Mouse (Mus musculus) right cerebral cortex, postnatal 10 days (tissue): ENCODE data around the gene Arl8a.
A peak's percentile ranks its signal among the peaks of the same experiment; 100 is the strongest.

ENCODE experiments used
- DNase-seq, 2 experiments: peaks; one replicate each; pipeline ENCODE4 v3.0.0; 2021; ENCODE audit warnings: low spot score in 2 of 2

The Arl8a gene

DNA sequence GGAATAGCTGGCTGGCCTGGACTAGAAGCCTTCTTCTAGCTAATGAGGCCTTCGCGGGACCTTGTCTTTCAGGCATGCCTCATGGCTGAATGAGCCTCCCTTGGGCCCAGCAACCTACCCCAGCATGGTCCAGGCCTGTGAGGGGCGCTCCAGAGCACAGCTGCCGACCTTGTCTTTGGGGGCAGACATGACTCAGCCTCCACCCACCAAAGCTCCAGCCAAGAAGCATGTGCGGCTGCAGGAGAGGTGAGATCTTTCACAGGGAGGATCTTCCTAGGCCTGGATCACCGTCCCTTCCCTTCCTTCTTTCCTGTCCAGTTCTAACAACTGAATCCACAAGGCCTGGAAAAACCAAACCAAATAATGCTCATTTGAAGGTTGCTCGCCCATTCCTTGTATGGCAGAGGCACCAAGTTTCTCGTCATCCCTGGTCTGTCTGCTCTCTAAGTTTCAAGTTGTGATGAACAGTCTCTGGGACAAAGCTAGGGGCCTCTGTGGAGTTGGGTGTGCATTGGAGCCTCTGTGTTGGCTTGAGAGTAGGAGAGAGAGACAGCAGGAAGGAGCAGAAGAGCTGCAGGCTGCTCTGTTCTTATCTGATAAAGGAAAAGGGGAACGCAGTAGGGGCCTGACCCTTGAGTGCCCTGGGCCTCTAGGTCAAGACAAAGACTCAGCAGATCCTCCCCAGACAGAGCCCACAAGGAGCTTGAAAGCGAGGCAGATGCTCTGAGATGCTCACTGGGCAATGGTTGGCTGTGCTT is 12.8 kb upstream of the Arl8a start:
- DNase-seq, result no peak

DNA sequence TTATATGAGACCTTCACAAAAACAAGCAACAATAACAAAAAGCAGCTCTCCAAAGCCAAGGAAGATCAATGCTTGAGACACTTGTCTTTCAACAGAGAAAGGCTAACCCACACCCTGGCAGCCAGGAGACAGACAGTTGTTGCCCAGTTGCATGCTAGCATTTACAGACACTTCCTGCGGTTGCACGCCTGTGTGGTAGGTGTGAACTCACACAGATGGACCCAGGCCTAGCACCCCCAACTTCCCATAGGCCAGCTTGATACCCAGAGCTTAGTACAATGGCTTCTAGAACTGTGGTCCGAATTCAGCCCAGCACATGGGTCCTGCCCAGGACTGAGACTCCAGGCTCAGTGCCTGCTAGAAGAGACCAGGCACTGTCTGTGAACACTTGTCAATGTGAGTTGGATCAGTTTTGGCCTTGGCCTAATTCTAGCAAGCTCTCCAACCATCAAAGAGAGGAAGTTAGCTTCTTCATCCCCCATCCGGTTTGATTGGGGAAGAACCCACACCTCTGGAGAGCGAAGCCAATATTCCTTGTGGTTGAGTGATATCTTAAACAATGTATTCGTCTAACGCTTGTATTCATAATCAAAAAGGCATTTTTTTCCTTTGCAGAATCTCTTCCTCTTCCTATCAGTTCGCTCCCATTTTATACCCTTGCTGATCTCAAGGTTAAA is 11.4 kb upstream of the Arl8a start:
- DNase-seq, result no peak

DNA sequence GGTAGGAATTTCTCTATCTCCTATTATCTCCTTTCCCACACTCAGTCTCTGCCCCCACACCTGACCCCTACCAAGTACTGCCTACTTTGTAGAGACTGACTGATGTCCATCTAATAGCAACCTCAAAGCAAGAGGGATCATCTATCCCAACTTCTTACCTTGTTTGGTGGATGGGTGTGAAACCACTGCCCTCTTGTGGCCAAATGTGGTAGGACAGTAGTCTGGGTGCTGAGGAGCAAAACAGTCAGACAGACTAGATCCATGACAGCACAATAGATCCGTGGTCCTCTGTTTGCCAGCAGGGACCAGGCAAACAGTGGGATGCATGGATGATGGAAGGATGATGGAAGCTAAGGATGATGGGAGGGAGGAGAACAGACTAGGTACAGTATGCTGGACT is 10.1 kb upstream of the Arl8a start:
- peak; percentile 71 to 79 for DNase-seq

DNA sequence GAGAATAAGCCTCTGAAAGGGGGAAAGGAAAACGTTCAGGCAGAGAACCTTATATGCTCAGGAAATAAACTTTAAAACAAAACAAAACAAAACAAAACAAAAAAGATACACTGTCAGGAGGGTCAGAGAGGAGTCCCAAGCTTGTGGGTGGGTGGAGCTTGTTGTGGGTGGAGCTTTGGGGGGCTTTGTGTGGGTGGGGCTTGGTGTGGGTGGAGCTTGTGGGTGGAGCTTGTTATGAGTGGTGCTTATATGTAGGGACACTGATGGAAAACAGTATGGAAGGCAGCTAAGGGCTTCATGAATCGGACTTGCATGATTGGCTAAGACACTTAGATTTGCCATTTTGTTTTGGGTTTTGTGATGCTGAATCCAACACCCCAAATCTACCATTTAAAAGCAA is 6.7 kb upstream of the Arl8a start:
- no peak for DNase-seq

DNA sequence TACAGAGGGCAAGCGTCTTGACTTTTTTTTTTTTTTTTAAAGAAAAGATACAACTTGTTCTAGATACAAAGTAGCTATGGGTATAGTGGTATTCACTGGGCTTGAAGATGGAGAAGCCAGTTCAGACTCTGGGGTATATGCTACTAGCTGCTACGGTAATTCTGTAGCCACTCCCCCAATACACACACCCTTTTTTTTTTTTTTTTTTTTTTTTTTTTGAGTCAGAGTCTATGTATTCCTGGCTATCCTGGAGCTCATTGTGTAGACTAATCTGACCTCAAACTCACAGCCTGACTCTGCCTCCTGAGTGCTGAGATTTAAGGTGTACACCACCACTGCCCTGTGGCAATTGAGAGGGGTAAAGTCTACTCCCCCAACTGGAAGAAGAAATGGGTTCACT is 4.2 kb upstream of the Arl8a start:
- DNase-seq, result no peak

DNA sequence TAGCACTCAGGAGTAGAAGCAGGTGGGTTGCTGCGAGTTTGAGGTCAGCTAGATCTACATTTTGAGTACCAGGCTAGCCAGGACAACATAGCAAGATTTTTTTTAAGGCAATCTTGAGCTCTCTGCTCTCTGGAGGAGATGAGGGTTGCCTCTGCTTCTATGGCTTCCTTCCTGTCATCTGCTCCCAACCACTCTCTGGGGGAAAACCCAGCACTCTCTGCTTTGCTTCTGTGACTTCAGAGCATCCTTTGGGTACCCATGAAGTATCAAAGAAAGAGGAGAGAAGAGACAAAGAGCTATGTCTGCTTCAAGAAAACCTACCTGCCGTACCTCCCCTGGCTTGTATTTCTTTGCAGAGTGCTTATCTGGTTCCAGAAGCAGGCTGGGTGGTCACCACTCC is 2.7 kb upstream of the Arl8a start:
- no peak for DNase-seq

DNA sequence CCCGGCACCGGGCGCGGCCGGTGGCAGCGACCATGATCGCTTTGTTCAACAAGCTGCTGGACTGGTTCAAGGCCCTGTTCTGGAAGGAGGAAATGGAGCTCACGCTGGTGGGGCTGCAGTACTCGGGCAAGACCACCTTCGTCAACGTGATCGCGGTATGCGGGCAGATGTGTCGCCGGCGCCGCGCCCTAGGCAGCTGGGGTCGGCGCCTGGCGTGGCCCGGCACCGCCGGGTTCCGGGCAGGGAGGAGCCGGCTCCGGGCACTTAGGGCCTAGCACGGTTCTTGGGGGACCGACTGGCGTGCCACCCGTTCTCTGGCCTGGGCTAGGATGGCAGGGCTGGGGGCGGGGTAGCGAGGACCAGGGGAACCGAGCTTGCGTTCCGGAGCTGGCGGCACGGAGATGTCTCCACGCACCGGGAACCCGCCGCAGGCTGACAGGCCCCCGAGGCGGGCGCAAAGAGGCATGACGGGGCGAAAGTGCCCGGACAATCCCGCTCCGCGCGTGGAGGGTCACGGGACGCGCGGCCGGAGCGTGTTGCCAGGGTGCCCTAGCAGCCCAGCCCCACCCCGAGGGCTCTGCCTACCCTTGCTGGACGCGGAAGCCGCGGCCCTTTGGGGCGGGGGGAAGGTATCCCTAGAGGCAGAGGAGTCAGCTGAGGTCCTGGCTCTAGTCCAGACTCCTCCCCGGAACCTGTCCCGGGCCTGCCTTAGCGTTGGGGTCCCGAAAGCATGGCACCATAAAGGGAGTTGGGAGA is 500 bp downstream of the Arl8a start:
- peak; percentile 89 to 92 for DNase-seq

DNA sequence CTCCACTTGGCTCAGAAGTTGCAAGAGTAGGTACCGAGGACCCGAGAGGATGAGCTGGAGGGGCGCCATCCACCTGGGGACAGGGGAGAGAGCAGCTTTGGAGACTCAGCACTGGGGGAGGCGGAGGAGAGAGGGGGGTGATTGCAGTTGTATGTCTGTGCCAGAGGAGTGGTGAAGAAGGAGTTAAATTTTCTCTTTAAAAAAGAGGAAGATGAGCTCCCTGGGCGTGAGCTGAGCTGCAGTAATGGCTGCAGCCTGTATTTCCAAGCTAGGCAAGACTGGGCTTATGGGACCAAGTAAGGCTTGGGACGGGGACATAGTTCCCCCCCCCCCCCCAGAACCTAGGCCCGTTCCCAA is 1.1 kb downstream of the Arl8a start:
- no peak for DNase-seq

DNA sequence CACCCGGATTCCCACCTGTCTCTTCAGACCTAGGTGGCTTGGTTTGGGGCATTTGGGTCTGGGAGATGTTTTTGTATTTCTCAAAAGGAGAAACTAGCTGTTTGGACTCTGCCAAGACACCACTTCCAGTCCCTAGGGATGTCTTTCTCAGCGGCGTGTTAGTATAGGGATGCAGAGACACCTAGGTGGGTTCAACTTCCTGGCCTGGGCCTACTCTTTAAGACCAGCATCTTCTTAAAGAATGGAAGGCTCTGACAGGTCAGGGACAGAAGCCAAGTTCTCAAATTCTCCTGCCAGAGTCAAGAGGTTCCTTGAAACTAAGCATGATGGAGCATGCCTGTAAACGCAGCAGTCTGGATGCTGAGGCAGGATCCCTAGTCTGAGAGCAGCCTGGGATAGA is 1.9 kb downstream of the Arl8a start:
- peak in 1 of 2 experiments; percentile 38 for DNase-seq

DNA sequence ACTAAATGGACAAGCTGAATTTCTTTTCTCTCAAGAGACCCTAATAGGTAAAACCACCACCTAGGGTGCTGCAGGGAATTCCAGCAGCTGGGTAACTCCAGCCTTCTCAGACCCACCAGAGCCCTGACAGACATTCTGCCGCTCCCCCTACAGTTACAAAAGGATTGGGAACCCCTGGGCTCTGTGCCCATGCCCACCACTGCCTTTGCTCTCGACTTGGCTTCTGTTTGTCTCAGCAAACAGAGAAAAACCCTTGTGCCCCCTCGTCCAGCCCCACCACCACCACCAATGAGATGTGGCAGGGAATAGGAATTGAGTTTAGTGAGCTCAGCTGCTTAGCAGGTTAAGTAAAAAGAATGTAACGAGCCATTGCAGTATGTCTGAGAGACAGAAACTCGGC is 2.4 kb downstream of the Arl8a start:
- DNase-seq, result peak; percentile 66 to 70

DNA sequence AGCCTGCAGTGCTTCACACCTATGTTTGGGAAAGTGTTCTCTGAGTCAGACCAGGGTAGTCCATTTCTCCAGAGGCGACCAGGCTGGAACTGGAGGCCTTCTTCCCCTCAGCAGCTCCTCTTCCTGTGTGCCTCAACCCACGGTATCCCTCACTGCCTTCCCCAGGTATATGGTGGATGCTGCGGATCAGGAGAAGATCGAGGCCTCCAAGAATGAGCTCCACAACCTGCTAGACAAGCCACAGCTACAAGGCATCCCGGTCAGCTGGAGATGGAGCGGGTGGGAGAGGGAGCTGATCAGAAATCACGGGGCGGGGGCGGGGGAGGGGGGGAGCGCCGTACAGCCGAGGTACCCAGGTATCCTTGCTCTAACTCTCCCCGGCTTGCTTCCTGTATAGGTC is 7.4 kb downstream of the Arl8a start:
- DNase-seq, result peak in 1 of 2 experiments; percentile 41

DNA sequence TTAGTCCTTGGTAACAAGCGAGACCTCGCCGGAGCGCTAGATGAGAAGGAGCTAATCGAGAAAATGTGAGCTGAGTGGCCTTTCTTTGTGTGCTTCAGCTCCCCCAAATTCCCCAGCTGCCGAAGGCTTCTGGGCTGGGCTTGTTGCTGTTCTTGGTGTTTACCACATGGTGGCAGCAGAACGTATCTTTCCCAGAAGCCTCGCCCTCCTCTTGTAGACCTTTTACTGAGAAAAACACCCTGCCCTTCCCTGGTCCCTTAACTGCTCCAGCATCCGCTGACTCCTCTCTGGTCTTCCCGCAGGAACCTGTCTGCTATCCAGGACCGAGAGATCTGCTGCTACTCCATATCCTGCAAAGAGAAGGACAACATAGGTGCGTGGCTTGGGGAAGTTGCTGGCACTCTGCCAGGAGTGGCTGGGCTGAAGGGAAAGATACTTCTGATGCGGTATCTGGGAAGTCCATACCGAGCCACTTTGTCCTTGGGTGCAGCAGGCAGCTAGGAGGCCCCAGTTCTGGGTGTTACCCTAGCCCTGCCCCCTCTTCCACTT is 7.9 kb downstream of the Arl8a start:
- peak; percentile 88 to 91 for DNase-seq

DNA sequence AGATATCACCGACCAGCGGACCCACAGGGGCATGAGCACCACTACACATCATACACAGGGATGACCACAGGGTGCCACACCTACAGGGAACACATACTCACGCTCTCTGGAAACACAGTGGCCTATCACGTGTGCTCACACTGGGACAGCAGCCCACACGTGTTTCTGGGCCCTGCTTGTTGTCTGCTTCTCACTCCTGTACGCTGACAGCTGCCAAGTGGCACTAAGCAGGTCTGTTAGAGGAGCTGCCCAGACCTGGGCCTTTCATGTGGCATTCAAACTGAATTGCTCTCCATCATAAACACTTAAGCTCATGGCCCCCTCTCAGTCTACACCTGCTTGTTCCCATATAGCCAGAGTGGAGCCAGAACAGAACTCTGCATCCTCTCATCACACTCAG is 9.7 kb downstream of the Arl8a start:
- no peak for DNase-seq

DNA sequence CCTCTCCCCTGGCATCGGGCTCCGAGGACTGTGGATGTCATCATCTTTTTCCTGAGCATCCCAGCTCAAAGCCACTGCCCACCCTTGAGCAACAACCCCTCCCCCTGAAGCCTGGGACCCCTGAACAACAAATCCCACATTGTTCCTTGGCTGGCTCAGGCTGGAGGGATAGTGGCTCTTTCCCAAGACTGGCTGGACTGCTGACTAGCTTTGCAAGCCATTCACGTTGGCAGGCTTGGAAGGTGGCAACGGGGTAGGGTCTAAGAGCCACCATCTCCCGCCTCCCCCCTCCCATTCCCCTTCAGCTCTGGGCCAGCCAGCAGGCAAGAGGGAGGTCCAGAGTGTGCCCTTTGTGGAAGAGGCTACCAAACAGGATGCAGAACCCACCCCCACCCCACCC is 12.0 kb downstream of the Arl8a start:
- DNase-seq, result peak; percentile 87 to 92

DNA sequence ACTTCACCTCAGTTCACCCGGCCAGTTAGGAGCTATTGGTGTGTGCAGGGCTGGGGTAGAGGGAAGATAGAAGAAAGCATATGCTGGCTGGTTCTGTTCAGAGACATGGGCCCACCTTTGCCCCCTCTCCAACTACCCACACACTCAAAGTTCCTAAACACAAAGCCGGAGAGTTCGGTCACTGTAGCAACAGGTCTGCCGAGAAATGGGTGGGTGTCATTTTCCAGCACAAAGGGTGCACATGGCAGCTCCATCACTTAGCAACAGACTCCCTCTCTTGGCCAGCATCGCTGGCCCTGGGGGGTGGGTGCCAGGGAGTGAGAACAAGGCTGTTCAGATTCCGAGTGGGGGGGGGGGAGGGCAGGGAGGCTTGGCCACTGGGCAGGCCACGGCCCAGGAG is 12.4 kb downstream of the Arl8a start:
- DNase-seq, result peak; percentile 86 to 91

DNA sequence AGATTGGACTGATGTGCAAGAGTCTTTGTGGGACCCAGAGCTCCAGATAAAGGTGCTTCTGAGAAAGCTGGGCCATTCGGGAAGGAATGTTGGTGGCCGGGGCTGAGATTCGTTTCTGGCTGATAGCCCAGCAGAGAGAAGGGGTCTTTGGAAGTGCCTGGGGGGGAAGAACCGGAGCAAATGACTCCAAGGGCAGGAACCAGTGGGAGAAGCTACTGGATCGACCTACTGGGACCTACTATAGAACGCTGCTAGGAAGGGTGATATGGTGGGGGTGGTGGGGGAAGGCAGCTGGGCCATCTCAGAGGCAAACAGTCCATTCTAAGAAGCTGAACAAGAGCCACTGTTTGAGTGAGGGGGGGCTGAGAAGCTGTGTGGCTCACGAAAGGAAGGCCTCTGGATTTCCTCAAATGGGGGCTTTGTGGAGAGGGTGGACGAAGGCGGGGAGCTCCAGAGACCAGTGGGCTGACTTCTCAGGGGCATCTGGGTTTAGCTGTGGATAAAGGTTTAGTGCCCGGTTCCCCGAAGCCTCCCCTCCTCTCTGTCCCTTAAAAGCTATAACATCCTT is 13.0 kb downstream of the Arl8a start:
- peak; percentile 60 to 66 for DNase-seq

DNA sequence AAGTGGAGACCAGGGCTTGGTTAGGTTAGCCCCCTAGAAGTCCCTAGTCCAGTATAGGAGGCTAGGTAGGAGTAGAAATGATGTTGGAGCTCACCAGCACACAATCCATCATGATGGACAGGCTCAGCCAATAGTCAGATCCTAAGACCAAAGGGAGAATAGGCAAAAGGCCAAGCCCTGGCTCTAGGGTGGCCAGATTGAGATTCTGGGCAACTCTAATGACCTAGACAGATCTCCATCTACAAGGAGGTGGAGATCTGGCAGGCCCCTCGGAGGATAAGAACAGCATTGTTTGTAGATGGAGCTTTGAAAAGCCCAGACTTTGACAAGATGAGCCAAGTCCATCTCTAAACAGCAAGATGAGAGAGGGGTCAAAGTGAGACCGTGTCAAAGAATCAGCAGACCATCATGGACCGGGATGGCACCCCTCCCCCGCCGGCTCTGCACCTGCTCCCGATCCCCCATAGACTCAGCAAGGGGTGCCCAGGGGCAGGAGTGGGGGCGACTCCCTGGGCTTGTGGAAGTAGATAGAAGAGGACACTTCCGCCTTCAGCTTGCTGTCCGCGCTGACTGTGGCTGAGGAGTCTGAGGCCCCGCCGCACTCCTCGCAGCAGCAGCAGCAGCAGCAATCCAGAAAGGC is 13.9 kb downstream of the Arl8a start:
- peak; percentile 55 to 71 for DNase-seq

DNA sequence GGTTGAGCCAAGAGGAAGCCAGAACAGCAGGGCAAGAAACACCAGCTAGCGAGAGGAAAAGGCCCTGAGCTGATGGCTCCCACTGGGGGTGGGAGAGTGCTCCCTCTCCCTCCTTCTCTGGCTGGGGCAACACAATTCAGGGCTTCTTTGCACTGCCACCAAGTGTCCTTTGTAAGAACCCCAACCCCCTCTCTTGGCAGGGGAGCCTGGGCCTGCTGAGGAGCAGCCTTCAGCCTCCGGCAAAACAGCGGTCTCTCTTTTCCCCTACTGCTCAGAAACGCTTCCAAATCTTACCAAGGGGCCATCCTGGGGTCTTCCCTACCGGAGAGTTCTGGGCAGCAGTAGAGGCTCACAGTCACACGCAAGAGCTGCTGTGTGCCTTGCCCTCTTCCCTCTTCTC is 16.1 kb downstream of the Arl8a start:
- peak; percentile 86 to 88 for DNase-seq

DNA sequence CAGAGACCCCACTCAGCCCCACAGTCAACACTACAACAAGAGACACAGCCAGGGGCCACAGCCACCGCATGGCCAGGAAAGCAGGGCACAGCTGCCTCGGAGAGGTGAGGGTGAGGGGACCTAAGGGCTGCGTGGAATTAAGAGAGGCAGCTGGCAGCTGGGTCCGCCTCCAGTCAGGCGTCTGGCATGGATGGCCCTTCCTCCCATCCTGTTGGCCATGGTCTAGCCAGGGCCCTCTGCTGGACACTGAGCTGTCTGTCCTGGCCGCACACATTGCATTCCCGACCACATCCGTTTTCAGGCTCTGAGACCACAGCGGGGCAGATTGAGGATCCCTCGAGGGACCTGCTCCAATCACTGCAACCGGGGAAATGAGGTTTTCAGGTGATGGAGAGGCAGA is 20.8 kb downstream of the Arl8a start, which contains the start of gene Gpr37l1:
Gene Gpr37l1 (minus strand): TSS at position 247 of the 400 bp plus-strand sequence.
- DNase-seq, result peak; percentile 84 to 86

DNA sequence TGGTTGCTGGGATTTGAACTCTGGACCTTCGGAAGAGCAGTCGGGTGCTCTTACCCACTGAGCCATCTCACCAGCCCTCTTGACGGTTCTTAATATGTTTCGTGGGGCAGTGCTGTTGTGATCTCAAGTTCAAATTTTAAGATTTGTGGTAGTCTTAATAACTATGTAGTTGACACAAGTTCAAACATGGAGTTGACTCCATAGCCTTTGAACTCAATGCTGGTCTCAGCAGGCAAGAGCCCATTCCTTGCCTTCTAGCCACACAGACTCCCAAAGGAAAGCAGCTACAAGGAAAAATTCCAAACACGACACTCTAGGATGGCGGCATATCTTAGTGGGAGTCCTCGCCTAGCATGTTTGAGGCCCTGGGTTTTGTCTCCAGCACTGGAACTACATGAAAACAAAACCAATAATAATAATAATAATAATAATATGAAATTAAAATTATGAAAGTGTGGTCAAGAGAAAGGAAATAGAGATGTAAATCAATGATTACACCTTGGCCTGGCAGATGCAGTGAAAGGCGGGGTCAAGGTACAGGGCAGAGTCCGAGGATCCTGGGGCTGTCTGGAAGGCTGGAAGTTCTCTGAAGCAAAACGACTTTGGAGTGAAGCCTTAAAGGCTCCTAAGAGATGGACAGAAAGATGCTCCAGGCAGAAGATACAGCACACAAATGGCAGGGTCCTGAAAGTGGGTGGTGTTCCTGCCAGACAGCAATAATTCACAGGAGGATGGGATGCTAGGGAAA is 22.0 kb downstream of the Arl8a start:
- DNase-seq, result no peak
